Mouse (Mus musculus): ENCODE measurements around the gene Rab17.

DNA sequence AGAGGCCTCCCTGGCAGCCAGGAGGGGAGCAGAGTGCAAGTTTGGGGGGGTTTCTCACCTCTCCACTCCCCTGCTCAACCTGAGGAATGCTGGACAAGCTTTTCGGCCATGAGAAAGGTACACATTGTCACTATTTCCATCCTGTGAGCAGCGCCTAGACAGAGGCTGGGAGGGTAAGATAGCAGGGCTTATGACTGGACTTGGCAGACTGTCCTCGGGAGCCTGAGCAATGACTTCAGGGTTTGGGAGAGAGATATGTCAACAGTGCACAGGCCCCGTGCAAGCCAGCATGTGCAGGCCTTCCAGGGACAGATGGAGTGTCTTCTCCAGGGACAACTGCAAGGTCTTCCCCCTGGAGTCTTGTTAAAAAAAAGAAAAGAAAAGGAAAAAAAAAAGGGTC is 29.5 kb downstream of the Rab17 start:
- TF ChIP-seq CTCF (IDR thresholded peaks at IDR 0.05; ENCODE audit: low read depth) = no peak
- no peak for TF ChIP-seq EP300 (IDR thresholded peaks at IDR 0.05; ENCODE audit: low read depth)
